Mouse (Mus musculus): Measurements from ENCODE around the gene Adam33.
"Not testable (repeated sequence)": the region's sequence is repeated elsewhere in the genome, so short reads cannot be mapped to it uniquely, and the experiment has no call there.

The Adam33 gene

GRCm38 (mm10) chr2:131063404-131063864, at the start of gene Adam33:
Adam33 (minus strand) TSS chr2:131063814.
- no peak for DNase-seq (ENCODE audit: low read depth)

GRCm38 (mm10) chr2:131105989-131106388, 42.4 kb upstream of the Adam33 start:
- DNase-seq (ENCODE audit: low read depth): peak; percentile 33

- DNase-seq (ENCODE audit: low read depth): not testable (repeated sequence)
Measured at GRCm38 (mm10) chr2:131105061-131105460, 41.4 kb upstream of the Adam33 start.

- DNase-seq (ENCODE audit: low read depth): no peak
Measured at GRCm38 (mm10) chr2:131104021-131104420, 40.4 kb upstream of the Adam33 start.

GRCm38 (mm10) chr2:131101530-131101929, 37.9 kb upstream of the Adam33 start:
- peak; percentile 48 for DNase-seq (ENCODE audit: low read depth)

GRCm38 (mm10) chr2:131097087-131097486, 33.5 kb upstream of the Adam33 start:
- DNase-seq (ENCODE audit: low read depth): no peak

- peak; percentile 96 for DNase-seq (ENCODE audit: low read depth)
Measured at GRCm38 (mm10) chr2:131096101-131096795, 32.6 kb upstream of the Adam33 start.

- DNase-seq (ENCODE audit: low read depth): peak; percentile 79
Measured at GRCm38 (mm10) chr2:131094823-131095222, 31.2 kb upstream of the Adam33 start.

- no peak for DNase-seq (ENCODE audit: low read depth)
Measured at GRCm38 (mm10) chr2:131093577-131093976, 30.0 kb upstream of the Adam33 start.

- DNase-seq (ENCODE audit: low read depth): no peak
Measured at GRCm38 (mm10) chr2:131090852-131091251, 27.2 kb upstream of the Adam33 start.

- peak; percentile 40 for DNase-seq (ENCODE audit: low read depth)
Measured at GRCm38 (mm10) chr2:131089634-131090033, 26.0 kb upstream of the Adam33 start.

- DNase-seq (ENCODE audit: low read depth): peak; percentile 72
Measured at GRCm38 (mm10) chr2:131088581-131088980, 25.0 kb upstream of the Adam33 start.

GRCm38 (mm10) chr2:131086667-131087390, 23.2 kb upstream of the Adam33 start, which contains the start of gene Siglec1:
Siglec1 (minus strand) TSS chr2:131086765.
- DNase-seq (ENCODE audit: low read depth): peak; percentile 52

GRCm38 (mm10) chr2:131084206-131084605, 20.6 kb upstream of the Adam33 start:
- DNase-seq (ENCODE audit: low read depth): no peak

GRCm38 (mm10) chr2:131080507-131080906, 16.9 kb upstream of the Adam33 start:
- DNase-seq (ENCODE audit: low read depth): peak; percentile 81

GRCm38 (mm10) chr2:131072536-131072935, 8.9 kb upstream of the Adam33 start:
- DNase-seq (ENCODE audit: low read depth): no peak

GRCm38 (mm10) chr2:131067481-131067880, 3.9 kb upstream of the Adam33 start:
- DNase-seq (ENCODE audit: low read depth): no peak

GRCm38 (mm10) chr2:131066342-131066741, 2.7 kb upstream of the Adam33 start:
- DNase-seq (ENCODE audit: low read depth): no peak

GRCm38 (mm10) chr2:131061607-131062006, 2.0 kb downstream of the Adam33 start:
- no peak for DNase-seq (ENCODE audit: low read depth)

GRCm38 (mm10) chr2:131060784-131061183, 2.8 kb downstream of the Adam33 start:
- DNase-seq (ENCODE audit: low read depth): no peak

GRCm38 (mm10) chr2:131059781-131060540, 3.7 kb downstream of the Adam33 start:
- no peak for DNase-seq (ENCODE audit: low read depth)

- no peak for DNase-seq (ENCODE audit: low read depth)
Measured at GRCm38 (mm10) chr2:131059377-131059776, 4.2 kb downstream of the Adam33 start.

Data from 416B (cell line).